ENCODE assay signal across 10 mouse cellular contexts in the genomic region with DNA sequence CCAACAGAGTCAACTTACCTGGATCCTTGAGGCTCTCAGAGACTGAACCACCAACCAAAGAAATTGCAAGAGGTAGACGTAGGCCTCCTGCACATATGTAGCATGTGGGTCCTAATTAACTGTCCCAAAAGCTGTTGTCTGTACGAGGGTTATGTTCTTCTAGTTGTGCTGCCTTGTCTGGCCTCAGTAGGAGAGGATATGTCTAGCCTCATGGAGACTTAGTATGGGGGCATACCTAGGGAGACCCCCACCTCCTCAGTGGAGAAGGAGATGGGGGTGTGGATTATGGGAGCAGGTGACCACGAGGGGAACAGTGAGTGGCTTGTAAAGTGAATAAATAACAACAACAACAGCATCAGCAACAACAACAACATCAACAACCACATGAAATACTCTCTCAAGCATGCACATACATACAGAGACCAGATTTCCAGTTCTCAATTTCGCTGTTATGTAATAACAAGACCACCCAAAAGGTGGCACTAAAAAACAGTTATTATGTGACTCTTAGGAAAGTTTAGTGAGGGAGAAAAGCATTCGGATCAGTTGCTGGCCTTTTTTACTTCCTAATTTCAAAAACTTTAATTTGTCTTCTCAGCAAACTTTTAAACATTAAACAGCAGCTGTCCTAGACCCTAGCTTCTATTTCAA. TPM values are rescaled to one million over a fixed set of nuclear protein-coding genes. Genes with fewer than 3 reads are reported as not detected.
DNase-seq lines count a peak whose midpoint lies in the region; ATAC-seq and TF ChIP-seq lines count a peak whose summit lies in the region.
"Had no signal": no experiment of that assay in that cellular context is flagged by ENCODE, and none has a peak within 500 bp of the region (broad histone marks: within the 10 kb centered on the region; RNA-seq: fewer than 3 reads in every experiment).

No protein-coding gene starts in this region.

- no peaks in the 10 kb centered on the region for H3K4me1 ChIP-seq in embryonic facial prominence, embryonic 11.5 days (ENCODE audit: control insufficient read depth, insufficient read depth, low read length)
- H3K4me1 ChIP-seq in embryonic facial prominence, embryonic 10.5 days = no peaks in the 10 kb centered on the region
- no peaks in the 10 kb centered on the region for H3K4me1 ChIP-seq in lung, embryonic 14.5 days (ENCODE audit: insufficient read depth)
- H3K4me1 ChIP-seq in midbrain, postnatal 0 days (ENCODE audit: insufficient read depth, low read length) = no peaks in the 10 kb centered on the region

- 53% methylated on average over 5 of the region's 5 CpGs for WGBS in embryonic facial prominence, embryonic 11.5 days
- 64% methylated on average over 5 of the region's 5 CpGs for WGBS in embryonic facial prominence, embryonic 10.5 days
- WGBS in lung, embryonic 14.5 days = 49% methylated on average over 5 of the region's 5 CpGs
- 59% methylated on average over 5 of the region's 5 CpGs for WGBS in midbrain, postnatal 0 days

- H3K27ac ChIP-seq in embryonic facial prominence, embryonic 11.5 days (replicated peaks; ENCODE audit: low read depth, low read length) = no peak overlapping the region
- no peak overlapping the region for H3K27ac ChIP-seq in embryonic facial prominence, embryonic 10.5 days (replicated peaks)
- no peak overlapping the region for H3K27ac ChIP-seq in lung, embryonic 14.5 days (ENCODE audit: low read depth)
- no peak overlapping the region for H3K27ac ChIP-seq in midbrain, postnatal 0 days (ENCODE audit: low read depth, low read length)

- no peak overlapping the region for H3K4me3 ChIP-seq in embryonic facial prominence, embryonic 11.5 days (ENCODE audit: low read depth, low read length)
- H3K4me3 ChIP-seq in embryonic facial prominence, embryonic 10.5 days = no peak overlapping the region
- H3K4me3 ChIP-seq in lung, embryonic 14.5 days (ENCODE audit: low read depth, low read length) = no peak overlapping the region
- H3K4me3 ChIP-seq in midbrain, postnatal 0 days (ENCODE audit: low read depth, low read length) = no peak overlapping the region
- H3K4me3 ChIP-seq: myocyte had no signal

- no peak overlapping the region for H3K4me2 ChIP-seq in embryonic facial prominence, embryonic 11.5 days (ENCODE audit: low read depth, low read length)
- no peak overlapping the region for H3K4me2 ChIP-seq in lung, embryonic 14.5 days
- H3K4me2 ChIP-seq in midbrain, postnatal 0 days (ENCODE audit: low read depth, low read length, poor library complexity, severe bottlenecking) = no peak overlapping the region

- no peaks in the 10 kb centered on the region for H3K9me3 ChIP-seq in embryonic facial prominence, embryonic 11.5 days (replicated peaks; ENCODE audit: control insufficient read depth, low read length)
- no peaks in the 10 kb centered on the region for H3K9me3 ChIP-seq in embryonic facial prominence, embryonic 10.5 days
- H3K9me3 ChIP-seq in lung, embryonic 14.5 days (ENCODE audit: low read depth, low read length) = no peaks in the 10 kb centered on the region
- H3K9me3 ChIP-seq in midbrain, postnatal 0 days (ENCODE audit: low read length) = no peaks in the 10 kb centered on the region

- peak; percentile 58 for TF ChIP-seq CTCF in lung, embryonic 14.5 days (IDR thresholded peaks at IDR 0.05; ENCODE audit: low read depth)
- TF ChIP-seq CTCF in midbrain, postnatal 0 days (IDR thresholded peaks at IDR 0.05) = peak; percentile 78

- peak; percentile 74 for DNase-seq in embryonic facial prominence, embryonic 11.5 days (ENCODE audit: low spot score)
- no peak for DNase-seq in embryonic facial prominence, embryonic 10.5 days (ENCODE audit: low spot score)
- DNase-seq in lung, embryonic 14.5 days = peak; percentile 89
- DNase-seq in lung, adult 18-20 months = no peak
- peak; percentile 49 for DNase-seq in forelimb bud, embryonic 11.5 days (ENCODE audit: low read depth, low spot score)
- DNase-seq in midbrain, postnatal 0 days (ENCODE audit: low spot score) = peak; percentile 78
- DNase-seq in gastrocnemius, postnatal 10 days = no peak
- DNase-seq: B cell, adult 2 months had no signal

- peak; percentile 62; the same call in 1 of the 2 replicates for ATAC-seq in embryonic facial prominence, embryonic 11.5 days (replicated peaks; ENCODE audit: insufficient number of reproducible peaks, low FRiP score, low TSS enrichment, low read depth)
- ATAC-seq in lung, embryonic 14.5 days (ENCODE audit: insufficient read depth) = peak; percentile 56; the same call in 1 of the 2 replicates
- peak; percentile 34; the same call in 1 of the 2 replicates for ATAC-seq in midbrain, postnatal 0 days (ENCODE audit: low FRiP score)
- ATAC-seq in megakaryocyte-erythroid progenitor cell, adult 5-6 weeks (replicated peaks; ENCODE audit: low FRiP score, low TSS enrichment, poor library complexity, severe bottlenecking) = no peak

- no peak overlapping the region for H3K9ac ChIP-seq in embryonic facial prominence, embryonic 11.5 days (replicated peaks; ENCODE audit: low read length)
- H3K9ac ChIP-seq in lung, embryonic 14.5 days = no peak overlapping the region
- H3K9ac ChIP-seq in midbrain, postnatal 0 days (replicated peaks; ENCODE audit: low read length, poor library complexity, severe bottlenecking) = no peak overlapping the region

- no peaks in the 10 kb centered on the region for H3K27me3 ChIP-seq in embryonic facial prominence, embryonic 11.5 days (ENCODE audit: control insufficient read depth, insufficient read depth, low read length)
- no peaks in the 10 kb centered on the region for H3K27me3 ChIP-seq in embryonic facial prominence, embryonic 10.5 days (replicated peaks; ENCODE audit: low read depth, poor library complexity, severe bottlenecking)
- H3K27me3 ChIP-seq in lung, embryonic 14.5 days (ENCODE audit: insufficient read depth, low read length) = no peaks in the 10 kb centered on the region
- no peaks in the 10 kb centered on the region for H3K27me3 ChIP-seq in midbrain, postnatal 0 days (ENCODE audit: insufficient read depth, low read length)

- no peaks in the 10 kb centered on the region for H3K36me3 ChIP-seq in embryonic facial prominence, embryonic 11.5 days (replicated peaks; ENCODE audit: control insufficient read depth, insufficient read depth, low read depth, low read length)
- no peaks in the 10 kb centered on the region for H3K36me3 ChIP-seq in embryonic facial prominence, embryonic 10.5 days (replicated peaks)
- no peaks in the 10 kb centered on the region for H3K36me3 ChIP-seq in lung, embryonic 14.5 days (ENCODE audit: insufficient read depth)
- no peaks in the 10 kb centered on the region for H3K36me3 ChIP-seq in midbrain, postnatal 0 days (ENCODE audit: insufficient read depth, low read length)

RNA-seq across cellular contexts. Expression of a gene that starts 17.0 kb away (rescaled TPM):
- polyA plus RNA-seq in embryonic facial prominence, embryonic 11.5 days (2014; fragmentation: Nextera tagmentation; extraction: Ambion mirVana) = 25.1 and 29.3 TPM in 2 replicates
- polyA plus RNA-seq in embryonic facial prominence, embryonic 10.5 days (2016; fragmentation: Nextera tagmentation; extraction: Ambion mirVana) = 21.2 and 23.9 TPM in 2 replicates
- polyA plus RNA-seq in lung, embryonic 14.5 days (2014; fragmentation: Nextera tagmentation; extraction: Ambion mirVana) = 40.0 and 40.2 TPM in 2 replicates
- total RNA-seq in midbrain, postnatal 0 days (2014; rRNA removed) = 11.6 and 11.9 TPM in 2 replicates
- 2.8 TPM in 2 replicates for polyA plus RNA-seq in midbrain, postnatal 0 days (2015; fragmentation: Nextera tagmentation; extraction: Ambion mirVana)
- total RNA-seq in megakaryocyte-erythroid progenitor cell, adult 5-6 weeks (2014; fragmentation: Nextera tagmentation) = not detected in 2 replicates
- total RNA-seq in megakaryocyte-erythroid progenitor cell, adult 5-6 weeks (2017) = 0.05 TPM in 1 of 2 replicates, not detected in the other
- 10 to 100 TPM; 15.4 to 19.9 TPM for total RNA-seq in gastrocnemius, postnatal 10 days (2021)

Comparison
In these comparisons a context has a peak if more than half of its experiments do, and no peak if none do; other contexts are left out.
1. DNase-seq: peak in embryonic facial prominence, embryonic 11.5 days (single experiment), lung, embryonic 14.5 days (single experiment), forelimb bud, embryonic 11.5 days (single experiment) and midbrain, postnatal 0 days (single experiment); none in embryonic facial prominence, embryonic 10.5 days (single experiment), lung, adult 18-20 months (0 of 2) and gastrocnemius, postnatal 10 days (single experiment).